27 mouse cellular contexts compared by ENCODE assay signal in genomic region chr4:134005581-134006358, GRCm38 (mm10). TPM values are rescaled to one million over a fixed set of nuclear protein-coding genes. Genes with fewer than 3 reads are reported as not detected.
DNase-seq lines count a peak whose midpoint lies in the region; ATAC-seq and TF ChIP-seq lines count a peak whose summit lies in the region.
"Had no signal": no experiment of that assay in that cellular context is flagged by ENCODE, and none has a peak within 500 bp of the region (broad histone marks: within the 10 kb centered on the region; RNA-seq: fewer than 3 reads in every experiment).

No protein-coding gene starts in this region.

- H3K27ac ChIP-seq in forebrain, embryonic 10.5 days: peak overlapping the region; percentile 65
- H3K27ac ChIP-seq in forebrain, postnatal 0 days (ENCODE audit: low read depth, low read length): no peak overlapping the region
- H3K27ac ChIP-seq in heart, embryonic 13.5 days (replicated peaks): 0 out of 2 replicates have a peak overlapping the region, but pooled peaks have one; percentile 8
- H3K27ac ChIP-seq in hindbrain, embryonic 16.5 days (ENCODE audit: low read depth, low read length): no peak overlapping the region
- H3K27ac ChIP-seq: embryonic facial prominence, embryonic 13.5 days; hindbrain, embryonic 10.5 days; kidney, postnatal 0 days; layer of hippocampus, adult 2 months; limb, embryonic 15.5 days; midbrain, embryonic 15.5 days had no signal

- WGBS in forebrain, embryonic 10.5 days: 75% methylated on average over 12 of the region's 12 CpGs
- WGBS in forebrain, postnatal 0 days: 57% methylated on average over 12 of the region's 12 CpGs
- 55% methylated on average over 12 of the region's 12 CpGs for WGBS in heart, embryonic 13.5 days
- WGBS in hindbrain, embryonic 16.5 days: 78% methylated on average over 12 of the region's 12 CpGs

- no peak overlapping the region for H3K4me2 ChIP-seq in forebrain, postnatal 0 days (ENCODE audit: low read depth)
- no peak overlapping the region for H3K4me2 ChIP-seq in heart, embryonic 13.5 days
- H3K4me2 ChIP-seq in hindbrain, embryonic 16.5 days (ENCODE audit: low read length): no peak overlapping the region
- H3K4me2 ChIP-seq: embryonic facial prominence, embryonic 13.5 days; limb, embryonic 15.5 days; midbrain, embryonic 15.5 days had no signal

- TF ChIP-seq CTCF in forebrain, postnatal 0 days (IDR thresholded peaks at IDR 0.05; ENCODE audit: low read depth): no peak

- no peaks in the 10 kb centered on the region for H3K27me3 ChIP-seq in forebrain, embryonic 10.5 days (ENCODE audit: poor library complexity, severe bottlenecking)
- no peaks in the 10 kb centered on the region for H3K27me3 ChIP-seq in forebrain, postnatal 0 days (ENCODE audit: insufficient read depth, low read length)
- no peaks in the 10 kb centered on the region for H3K27me3 ChIP-seq in heart, embryonic 13.5 days (replicated peaks)
- no peaks in the 10 kb centered on the region for H3K27me3 ChIP-seq in hindbrain, embryonic 16.5 days (replicated peaks; ENCODE audit: control insufficient read depth, insufficient read depth, low read length)
- H3K27me3 ChIP-seq: embryonic facial prominence, embryonic 13.5 days; limb, embryonic 15.5 days; midbrain, embryonic 15.5 days had no signal

- peaks cover 80% of the 10 kb centered on the region for H3K4me1 ChIP-seq in forebrain, embryonic 10.5 days
- H3K4me1 ChIP-seq in forebrain, postnatal 0 days (ENCODE audit: insufficient read depth): no peaks in the 10 kb centered on the region
- peaks cover 19% of the 10 kb centered on the region; the same call in 1 of the 2 replicates for H3K4me1 ChIP-seq in heart, embryonic 13.5 days
- no peaks in the 10 kb centered on the region for H3K4me1 ChIP-seq in hindbrain, embryonic 16.5 days (ENCODE audit: control insufficient read depth, insufficient read depth, low read depth, low read length)
- H3K4me1 ChIP-seq: embryonic facial prominence, embryonic 13.5 days; limb, embryonic 15.5 days; midbrain, embryonic 15.5 days had no signal

- intact Hi-C loops in heart, postnatal 36 days (cut with DNase I): no loop called here

- no peak overlapping the region for H3K9ac ChIP-seq in forebrain, postnatal 0 days
- H3K9ac ChIP-seq in heart, embryonic 13.5 days: no peak overlapping the region
- H3K9ac ChIP-seq in hindbrain, embryonic 16.5 days (ENCODE audit: low read depth, low read length): no peak overlapping the region
- H3K9ac ChIP-seq: embryonic facial prominence, embryonic 13.5 days; limb, embryonic 15.5 days; midbrain, embryonic 15.5 days had no signal

- no peak overlapping the region for H3K4me3 ChIP-seq in forebrain, embryonic 10.5 days
- H3K4me3 ChIP-seq in forebrain, postnatal 0 days (ENCODE audit: low read depth, low read length): no peak overlapping the region
- H3K4me3 ChIP-seq in heart, embryonic 13.5 days: no peak overlapping the region
- no peak overlapping the region for H3K4me3 ChIP-seq in hindbrain, embryonic 16.5 days (ENCODE audit: low read length)
- H3K4me3 ChIP-seq: embryonic facial prominence, embryonic 13.5 days; hindbrain, embryonic 10.5 days; layer of hippocampus, adult 2 months; limb, embryonic 15.5 days; midbrain, embryonic 15.5 days had no signal

- DNase-seq in forebrain, embryonic 10.5 days (ENCODE audit: extremely low spot score, low spot score): no peak
- DNase-seq in forebrain, postnatal 0 days: no peak
- no peak for DNase-seq in heart, postnatal 36 days
- DNase-seq in A20 (ENCODE audit: low read depth, low spot score) (peak; percentile 35), adipocyte (ENCODE audit: low spot score) (no peak)
- DNase-seq: adrenal gland, postnatal 36 days; cerebellum, adult 2 months; kidney, adult 11 months; right cerebral cortex, postnatal 14 days; spleen, adult 18-20 months; thymus, postnatal 25 days had no signal

- H3K36me3 ChIP-seq in forebrain, embryonic 10.5 days (replicated peaks): peaks cover 61% of the 10 kb centered on the region
- no peaks in the 10 kb centered on the region for H3K36me3 ChIP-seq in forebrain, postnatal 0 days (ENCODE audit: insufficient read depth)
- H3K36me3 ChIP-seq in heart, embryonic 13.5 days: no peaks in the 10 kb centered on the region
- no peaks in the 10 kb centered on the region for H3K36me3 ChIP-seq in hindbrain, embryonic 16.5 days (ENCODE audit: control insufficient read depth, insufficient read depth, low read length)
- H3K36me3 ChIP-seq: embryonic facial prominence, embryonic 13.5 days; G1E; limb, embryonic 15.5 days; midbrain, embryonic 15.5 days had no signal

- ATAC-seq in forebrain, postnatal 0 days: no peak
- ATAC-seq in heart, embryonic 13.5 days (ENCODE audit: extremely low read depth, insufficient number of reproducible peaks, low FRiP score, low TSS enrichment): no peak
- peak; percentile 55 for ATAC-seq in granulocyte monocyte progenitor cell, adult 5-6 weeks (replicated peaks; ENCODE audit: poor library complexity, severe bottlenecking)
- ATAC-seq in hindbrain, embryonic 16.5 days: no peak
- ATAC-seq: CD4-positive, CD25-positive, alpha-beta regulatory T cell, adult 4 months; midbrain, embryonic 15.5 days had no signal

- H3K9me3 ChIP-seq in forebrain, embryonic 10.5 days: no peaks in the 10 kb centered on the region
- H3K9me3 ChIP-seq in forebrain, postnatal 0 days (ENCODE audit: low read length): no peaks in the 10 kb centered on the region
- no peaks in the 10 kb centered on the region for H3K9me3 ChIP-seq in heart, embryonic 13.5 days
- H3K9me3 ChIP-seq in hindbrain, embryonic 16.5 days (ENCODE audit: control insufficient read depth, low read length): no peaks in the 10 kb centered on the region
- H3K9me3 ChIP-seq: embryonic facial prominence, embryonic 13.5 days; G1E; hindbrain, embryonic 10.5 days; limb, embryonic 15.5 days; midbrain, embryonic 15.5 days had no signal

RNA-seq across cellular contexts. Expression of gene Dhdds, which starts 5.1 kb away (rescaled TPM):
- polyA plus RNA-seq in forebrain, embryonic 10.5 days (2016; fragmentation: Nextera tagmentation; extraction: Ambion mirVana): 40.3 and 41.9 TPM in 2 replicates
- total RNA-seq in forebrain, postnatal 0 days (2014; rRNA removed): 40.2 and 42.0 TPM in 2 replicates
- 39.8 and 43.5 TPM in 2 replicates for polyA plus RNA-seq in forebrain, postnatal 0 days (2015; fragmentation: Nextera tagmentation; extraction: Ambion mirVana)
- polyA plus RNA-seq in heart, embryonic 13.5 days (2015; fragmentation: Nextera tagmentation; extraction: Ambion mirVana): 31.0 and 33.6 TPM in 2 replicates
- total RNA-seq in heart, postnatal 36 days (2021): 10 to 100 TPM; 29.9 to 32.4 TPM
- 45.3 and 57.1 TPM in 2 replicates for total RNA-seq in granulocyte monocyte progenitor cell, adult 5-6 weeks (2014; fragmentation: Nextera tagmentation)
- total RNA-seq in granulocyte monocyte progenitor cell, adult 5-6 weeks (2017): 22.8 and 24.8 TPM in 2 replicates
- 49.7 and 49.8 TPM in 2 replicates for polyA plus RNA-seq in hindbrain, embryonic 16.5 days (2015; fragmentation: Nextera tagmentation; extraction: Ambion mirVana)

RNA-seq across cellular contexts. Expression of gene Lin28a, which starts 12.9 kb away (rescaled TPM):
- 21.6 and 25.7 TPM in 2 replicates for polyA plus RNA-seq in forebrain, embryonic 10.5 days (2016; fragmentation: Nextera tagmentation; extraction: Ambion mirVana)
- total RNA-seq in forebrain, postnatal 0 days (2014; rRNA removed): 0.05 TPM in 1 of 2 replicates, not detected in the other
- not detected in 2 replicates for polyA plus RNA-seq in forebrain, postnatal 0 days (2015; fragmentation: Nextera tagmentation; extraction: Ambion mirVana)
- 0.25 and 0.27 TPM in 2 replicates for polyA plus RNA-seq in heart, embryonic 13.5 days (2015; fragmentation: Nextera tagmentation; extraction: Ambion mirVana)
- not detected for total RNA-seq in heart, postnatal 36 days (2021)
- total RNA-seq in granulocyte monocyte progenitor cell, adult 5-6 weeks (2014; fragmentation: Nextera tagmentation): 2.1 and 13.9 TPM in 2 replicates
- total RNA-seq in granulocyte monocyte progenitor cell, adult 5-6 weeks (2017): 4.0 and 10.5 TPM in 2 replicates
- 0.16 and 0.35 TPM in 2 replicates for polyA plus RNA-seq in hindbrain, embryonic 16.5 days (2015; fragmentation: Nextera tagmentation; extraction: Ambion mirVana)
- total RNA-seq: adrenal gland, postnatal 36 days; layer of hippocampus, adult 2 months; left cerebral cortex, postnatal 25 days had no signal
- polyA plus RNA-seq: CD4-positive, CD25-positive, alpha-beta regulatory T cell, adult 4 months; embryonic facial prominence, embryonic 13.5 days; frontal cortex, adult 2 months; G1E; kidney, postnatal 0 days; limb, embryonic 15.5 days had no signal

RNA-seq across cellular contexts. Expression of gene Hmgn2, which starts 37.3 kb away (rescaled TPM):
- 3,760 and 3,774 TPM in 2 replicates for polyA plus RNA-seq in forebrain, embryonic 10.5 days (2016; fragmentation: Nextera tagmentation; extraction: Ambion mirVana)
- total RNA-seq in forebrain, postnatal 0 days (2014; rRNA removed): 377 and 408 TPM in 2 replicates
- 1,226 and 1,340 TPM in 2 replicates for polyA plus RNA-seq in forebrain, postnatal 0 days (2015; fragmentation: Nextera tagmentation; extraction: Ambion mirVana)
- 1,526 and 1,676 TPM in 2 replicates for polyA plus RNA-seq in heart, embryonic 13.5 days (2015; fragmentation: Nextera tagmentation; extraction: Ambion mirVana)
- total RNA-seq in heart, postnatal 36 days (2021): 100 to 1,000 TPM; 106 to 128 TPM
- total RNA-seq in granulocyte monocyte progenitor cell, adult 5-6 weeks (2014; fragmentation: Nextera tagmentation): 1,589 and 1,765 TPM in 2 replicates
- 943 and 964 TPM in 2 replicates for total RNA-seq in granulocyte monocyte progenitor cell, adult 5-6 weeks (2017)
- 909 and 1,029 TPM in 2 replicates for polyA plus RNA-seq in hindbrain, embryonic 16.5 days (2015; fragmentation: Nextera tagmentation; extraction: Ambion mirVana)

RNA-seq across cellular contexts. Expression of gene Zfp683, which starts 47.9 kb away (rescaled TPM):
- polyA plus RNA-seq in forebrain, embryonic 10.5 days (2016; fragmentation: Nextera tagmentation; extraction: Ambion mirVana): not detected in 2 replicates
- not detected in 2 replicates for total RNA-seq in forebrain, postnatal 0 days (2014; rRNA removed)
- polyA plus RNA-seq in forebrain, postnatal 0 days (2015; fragmentation: Nextera tagmentation; extraction: Ambion mirVana): not detected in 2 replicates
- polyA plus RNA-seq in heart, embryonic 13.5 days (2015; fragmentation: Nextera tagmentation; extraction: Ambion mirVana): not detected in 2 replicates
- not detected for total RNA-seq in heart, postnatal 36 days (2021)
- not detected in 2 replicates for total RNA-seq in granulocyte monocyte progenitor cell, adult 5-6 weeks (2014; fragmentation: Nextera tagmentation)
- not detected in 2 replicates for total RNA-seq in granulocyte monocyte progenitor cell, adult 5-6 weeks (2017)
- polyA plus RNA-seq in hindbrain, embryonic 16.5 days (2015; fragmentation: Nextera tagmentation; extraction: Ambion mirVana): not detected in 2 replicates
- total RNA-seq: adrenal gland, postnatal 36 days; G1E; gastrocnemius, adult 8-10 months; layer of hippocampus, adult 2 months; left cerebral cortex, postnatal 25 days had no signal
- polyA plus RNA-seq: cerebellum, adult 2 months; embryonic facial prominence, embryonic 13.5 days; frontal cortex, adult 2 months; G1E; heart, embryonic 14.5 days; hindbrain, embryonic 10.5 days; kidney, postnatal 0 days; limb, embryonic 15.5 days; liver, embryonic 16.5 days; midbrain, embryonic 15.5 days had no signal

RNA-seq across cellular contexts. Expression of gene Crybg2, which starts 54.8 kb away (rescaled TPM):
- polyA plus RNA-seq in forebrain, embryonic 10.5 days (2016; fragmentation: Nextera tagmentation; extraction: Ambion mirVana): 1.7 and 3.5 TPM in 2 replicates
- 3.4 and 11.8 TPM in 2 replicates for total RNA-seq in forebrain, postnatal 0 days (2014; rRNA removed)
- 3.7 and 4.5 TPM in 2 replicates for polyA plus RNA-seq in forebrain, postnatal 0 days (2015; fragmentation: Nextera tagmentation; extraction: Ambion mirVana)
- polyA plus RNA-seq in heart, embryonic 13.5 days (2015; fragmentation: Nextera tagmentation; extraction: Ambion mirVana): 0.46 TPM in 1 of 2 replicates, not detected in the other
- total RNA-seq in heart, postnatal 36 days (2021): not detected
- 0.38 and 1.3 TPM in 2 replicates for total RNA-seq in granulocyte monocyte progenitor cell, adult 5-6 weeks (2014; fragmentation: Nextera tagmentation)
- not detected in 2 replicates for total RNA-seq in granulocyte monocyte progenitor cell, adult 5-6 weeks (2017)
- polyA plus RNA-seq in hindbrain, embryonic 16.5 days (2015; fragmentation: Nextera tagmentation; extraction: Ambion mirVana): 3.7 and 5.3 TPM in 2 replicates
- total RNA-seq: adrenal gland, postnatal 36 days; gastrocnemius, adult 8-10 months had no signal

Comparison
In these comparisons a context has a peak if more than half of its experiments do, and no peak if none do; other contexts are left out.
1. H3K27ac ChIP-seq: peak in forebrain, embryonic 10.5 days (single experiment) and heart, embryonic 13.5 days (single experiment); none in forebrain, postnatal 0 days (single experiment) and hindbrain, embryonic 16.5 days (single experiment).
2. RNA of gene Lin28a, which starts 12.9 kb away (polyA plus RNA-seq): 21.6 to 25.7 TPM in forebrain, embryonic 10.5 days; 0.25 to 0.27 TPM in heart, embryonic 13.5 days, 0.16 to 0.35 TPM in hindbrain, embryonic 16.5 days and not detected in forebrain, postnatal 0 days; every median in the first group is over 10 times any median in the second.